Mouse (Mus musculus) limb, embryonic 14.5 days (tissue): ENCODE measurements around the gene Pfkfb2. TPM values are rescaled to one million over a fixed set of nuclear protein-coding genes. Genes with fewer than 3 reads are reported as not detected.

Source experiments
- ATAC-seq: fragments of 200-750 bp; cut with Nextera tagmentation; 2 replicates; pipeline ENCODE4 v1.8.0; 2017; ENCODE audit warnings: low read depth, moderate number of reproducible peaks, moderate TSS enrichment; ENCODE audit not compliant: low FRiP score
- DNase-seq: peaks from one replicate; pipeline ENCODE4 v3.0.0-alpha.2; 2015; ENCODE audit warnings: low spot score
- H3K27ac ChIP-seq: fragments of 300-500 bp; sonication (generic); replicated peaks from 2 replicates; pipeline ENCODE4 v1.5.1; 2014; ENCODE audit warnings: low read depth, mild to moderate bottlenecking, low read length, moderate library complexity, mixed read lengths
- H3K27me3 ChIP-seq: fragments of 300-500 bp; sonication (generic); 2 replicates; pipeline ENCODE4 v1.6.1; 2014; ENCODE audit warnings: low read length, mixed read lengths; ENCODE audit not compliant: control insufficient read depth, insufficient read depth
- H3K36me3 ChIP-seq: fragments of 300-500 bp; sonication (generic); 2 replicates; pipeline ENCODE4 v1.6.1; 2014; ENCODE audit warnings: mild to moderate bottlenecking, low read length, moderate library complexity, mixed read lengths; ENCODE audit not compliant: control insufficient read depth, insufficient read depth
- H3K4me1 ChIP-seq: fragments of 300-500 bp; sonication (generic); 2 replicates; pipeline ENCODE4 v1.6.1; 2014; ENCODE audit warnings: antibody characterized with exemption, low read length, mixed read lengths; ENCODE audit not compliant: control insufficient read depth, insufficient read depth
- H3K4me2 ChIP-seq: fragments of 300-500 bp; sonication (generic); replicated peaks from 2 replicates; pipeline ENCODE4 v1.6.1; 2014; ENCODE audit warnings: low read depth, mild to moderate bottlenecking, low read length, moderate library complexity; ENCODE audit not compliant: severe bottlenecking
- H3K4me3 ChIP-seq: fragments of 300-500 bp; sonication (generic); replicated peaks from 2 replicates; pipeline ENCODE4 v1.5.1; 2014; ENCODE audit warnings: low read length
- H3K9ac ChIP-seq: fragments of 300-500 bp; sonication (generic); 2 replicates; pipeline ENCODE4 v1.6.1; 2014; ENCODE audit warnings: mild to moderate bottlenecking, low read depth, low read length, moderate library complexity; ENCODE audit not compliant: severe bottlenecking
- H3K9me3 ChIP-seq: fragments of 300-500 bp; sonication (generic); 2 replicates; pipeline ENCODE4 v1.6.1; 2016; ENCODE audit warnings: low read length; ENCODE audit not compliant: control insufficient read depth
- POLR2A ChIP-seq: fragments of 200-500 bp; IDR thresholded peaks from 2 replicates; pipeline ENCODE4 v1.8.0; 2012; ENCODE audit warnings: inconsistent platforms, mild to moderate bottlenecking, moderate library complexity, borderline replicate concordance; ENCODE audit not compliant: insufficient read depth, insufficient read length; ENCODE audit errors: extremely low read depth
- WGBS: fragments of 180-500 bp; shearing (Covaris S2); extraction: QIAGEN DNeasy Blood & Tissue Kit; methylation state at CpG from one replicate; pipeline ENCODE4 v1.1.7; 2014; 5-methylcytosine and 5-hydroxymethylcytosine counted together
- polyA plus RNA-seq, 2 experiments: library from polyadenylated mRNA; depleted of rRNA in 1 of 2; stranded (reverse) in 1 of 2; unstranded in 1 of 2; fragments of >200 nt; fragmentation: Nextera tagmentation in 1 of 2; extraction: Ambion mirVana in 1 of 2; gene quantifications; 2 replicates each; pipeline versions ENCODE4 v1.2.1 to v1.2.3; 2012 to 2014

Pfkfb2 gene
- polyA plus RNA-seq, 2 experiments = 8.5 to 17.2 TPM

GRCm38 (mm10) chr1:130770487-130770886, 41.4 kb upstream of the Pfkfb2 start:
- DNase-seq (no peak), ATAC-seq (no peak)
- no peak overlapping the region for H3K4me3 ChIP-seq
- TF ChIP-seq POLR2A = no peak
- no peak overlapping the region for H3K27ac ChIP-seq
- H3K4me1 ChIP-seq = no peaks in the 10 kb centered on the region
- 62% methylated on average over 4 of the region's 4 CpGs for WGBS
- no peaks in the 10 kb centered on the region for H3K9me3 ChIP-seq
- no peak overlapping the region for H3K9ac ChIP-seq
- no peaks in the 10 kb centered on the region for H3K27me3 ChIP-seq
- H3K36me3 ChIP-seq = no peaks in the 10 kb centered on the region
- H3K4me2 ChIP-seq = no peak overlapping the region

GRCm38 (mm10) chr1:130769925-130770324, 40.9 kb upstream of the Pfkfb2 start:
- no peaks in the 10 kb centered on the region for H3K9me3 ChIP-seq
- H3K4me3 ChIP-seq = no peak overlapping the region
- no peak overlapping the region for H3K4me2 ChIP-seq
- H3K27ac ChIP-seq = no peak overlapping the region
- ATAC-seq = no peak
- no peaks in the 10 kb centered on the region for H3K4me1 ChIP-seq
- TF ChIP-seq POLR2A = no peak
- no peak for DNase-seq
- WGBS = 92% methylated on average over 2 of the region's 2 CpGs
- no peak overlapping the region for H3K9ac ChIP-seq
- no peaks in the 10 kb centered on the region for H3K36me3 ChIP-seq
- H3K27me3 ChIP-seq = no peaks in the 10 kb centered on the region

- ATAC-seq (no peak), DNase-seq (peak; percentile 2)
- WGBS = 79% methylated on average over 5 of the region's 5 CpGs
- Histone ChIP-seq H3K36me3 (no peaks in the 10 kb centered on the region), H3K4me2 (no peak overlapping the region), H3K9me3 (no peaks in the 10 kb centered on the region), H3K27me3 (no peaks in the 10 kb centered on the region), H3K9ac (no peak overlapping the region), H3K27ac (no peak overlapping the region), H3K4me1 (no peaks in the 10 kb centered on the region), H3K4me3 (no peak overlapping the region)
- TF ChIP-seq POLR2A = no peak
Observed at GRCm38 (mm10) chr1:130767066-130767465, 38.0 kb upstream of the Pfkfb2 start.

GRCm38 (mm10) chr1:130764027-130764461, 35.0 kb upstream of the Pfkfb2 start:
- Histone ChIP-seq H3K4me2 (no peak overlapping the region), H3K9me3 (no peaks in the 10 kb centered on the region), H3K27ac (no peak overlapping the region), H3K36me3 (no peaks in the 10 kb centered on the region), H3K4me1 (no peaks in the 10 kb centered on the region), H3K27me3 (no peaks in the 10 kb centered on the region), H3K4me3 (no peak overlapping the region), H3K9ac (no peak overlapping the region)
- TF ChIP-seq POLR2A = no peak
- WGBS = 82% methylated on average over 12 of the region's 12 CpGs
- ATAC-seq (no peak), DNase-seq (no peak)

- ATAC-seq = no peak
- no peak overlapping the region for H3K27ac ChIP-seq
- H3K4me2 ChIP-seq = no peak overlapping the region
- WGBS = 82% methylated on average over 3 of the region's 3 CpGs
- H3K36me3 ChIP-seq = no peaks in the 10 kb centered on the region
- DNase-seq = no peak
- no peaks in the 10 kb centered on the region for H3K4me1 ChIP-seq
- TF ChIP-seq POLR2A = no peak
- no peaks in the 10 kb centered on the region for H3K9me3 ChIP-seq
- no peak overlapping the region for H3K4me3 ChIP-seq
- no peak overlapping the region for H3K9ac ChIP-seq
- H3K27me3 ChIP-seq = no peaks in the 10 kb centered on the region
Observed at GRCm38 (mm10) chr1:130762045-130762760, 33.1 kb upstream of the Pfkfb2 start.
